Mouse (Mus musculus) left cerebral cortex, postnatal 14 days (tissue): ENCODE data around the gene Muc20. TPM values are rescaled to one million over a fixed set of nuclear protein-coding genes. Genes with fewer than 3 reads are reported as not detected.
A peak's percentile ranks its signal among the peaks of the same experiment; 100 is the strongest.

Source experiments
- DNase-seq, 2 experiments: peaks; one replicate each; pipeline ENCODE4 v3.0.0; 2021 to 2022; ENCODE audit warnings: low spot score in 2 of 2, mixed read lengths in 1 of 2
- intact Hi-C: fragments of 180-260 bp; cut with DNase I; formaldehyde crosslinking; loops from one replicate; pipeline ENCODE4 v1.15.1; 2025
- total RNA-seq, 2 experiments: library from RNA; stranded (reverse); gene quantifications; 2 replicates each; pipeline ENCODE4 v1.2.3; 2021

The Muc20 gene
- total RNA-seq, 2 experiments from 2014 or later: not detected

DNA sequence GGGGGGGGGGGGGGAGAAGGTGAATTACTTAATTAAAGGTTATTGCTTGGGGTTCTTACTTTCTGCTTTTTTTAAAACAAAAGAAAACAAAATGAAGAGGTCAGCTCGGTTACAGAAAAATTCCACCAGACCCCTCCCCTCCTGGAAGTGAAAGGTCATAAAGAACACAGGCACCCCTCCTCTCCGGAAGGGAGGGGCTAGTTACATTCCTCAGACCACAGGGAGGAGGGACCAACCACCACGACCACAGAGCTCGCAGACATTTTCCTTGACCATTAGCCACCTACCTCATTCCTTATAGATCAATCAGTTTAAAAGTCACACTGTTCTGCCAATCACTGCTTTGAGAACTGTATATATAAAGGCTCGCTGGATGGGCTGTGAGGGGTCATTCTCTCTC, 6.7 kb upstream of the Muc20 start:
- no peak for DNase-seq
- intact Hi-C loops: no loop called here

DNA sequence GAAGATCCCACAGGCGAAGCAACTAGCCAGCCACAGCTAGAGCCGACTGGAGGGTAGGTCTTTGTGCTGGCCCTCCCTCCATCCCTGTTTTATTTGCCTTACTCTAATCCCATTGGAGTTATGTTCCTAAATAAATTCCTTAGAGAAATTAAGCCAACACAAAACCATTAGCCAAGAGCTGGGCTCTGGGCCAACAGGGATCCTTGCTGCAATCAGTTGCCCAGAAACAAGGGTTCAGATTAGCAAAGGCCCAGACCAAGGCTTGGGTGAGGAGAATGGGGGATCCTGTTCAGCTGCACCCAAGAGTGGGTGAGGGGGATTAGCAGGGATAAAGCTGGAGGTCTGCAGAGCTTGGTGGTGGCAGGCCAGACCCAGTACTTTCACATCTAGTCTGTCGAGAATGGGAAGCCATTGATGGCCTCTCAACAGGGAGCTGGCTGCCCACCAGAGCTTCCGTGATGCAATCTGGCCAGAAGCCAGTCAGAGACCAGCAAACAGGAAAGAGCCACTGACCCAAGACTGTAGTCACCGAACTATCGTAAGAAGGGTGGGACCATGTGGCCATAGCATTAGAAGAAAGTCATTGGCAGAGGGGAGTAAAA, 6.1 kb upstream of the Muc20 start:
- intact Hi-C loops: no loop called here

DNA sequence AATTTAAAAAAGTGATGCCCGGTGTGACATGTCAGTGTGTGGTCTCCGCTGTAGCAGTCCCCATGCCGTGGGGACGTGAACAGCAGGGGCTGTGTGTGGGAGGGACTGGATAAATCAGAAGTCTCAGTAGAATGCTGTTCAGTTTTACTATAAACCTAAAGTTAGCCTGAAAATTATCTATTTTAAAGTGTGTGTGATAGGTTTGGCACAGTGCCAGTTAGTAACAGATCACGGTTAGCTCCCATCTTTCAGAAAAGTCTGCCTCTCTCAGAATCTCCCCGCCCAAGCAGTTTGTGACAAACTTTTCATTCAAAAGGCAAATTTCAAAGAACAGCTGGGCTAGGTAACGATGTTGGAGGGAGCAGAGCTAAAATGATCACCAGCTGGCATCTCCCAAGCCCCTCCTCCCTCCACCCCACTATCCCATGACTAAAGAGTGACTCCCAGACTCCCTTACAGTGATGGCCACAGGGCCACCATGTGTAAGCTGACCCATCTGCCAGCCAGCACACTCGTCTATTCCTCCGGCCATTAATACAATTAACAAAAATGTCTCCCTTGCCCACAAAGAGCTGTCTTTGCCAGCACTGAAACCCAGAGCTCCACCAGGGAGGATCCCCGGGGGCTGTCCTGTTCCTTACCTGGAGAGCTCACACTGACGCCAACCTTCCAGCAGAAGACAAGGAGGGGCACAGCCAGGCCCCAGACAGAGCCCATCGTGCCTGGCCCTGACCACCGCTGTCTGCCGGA, 384 bp downstream of the Muc20 start:
- intact Hi-C loops: loop anchor here (5.0 kb wide), 1 partner anchor 75 kb away; no protein-coding TSS in a partner anchor
- DNase-seq: peak in 1 of 2 experiments; percentile 31

More for the DNA sequence above, 6.1 kb upstream of the Muc20 start:
- DNase-seq: peak; percentile 49 to 62

DNA sequence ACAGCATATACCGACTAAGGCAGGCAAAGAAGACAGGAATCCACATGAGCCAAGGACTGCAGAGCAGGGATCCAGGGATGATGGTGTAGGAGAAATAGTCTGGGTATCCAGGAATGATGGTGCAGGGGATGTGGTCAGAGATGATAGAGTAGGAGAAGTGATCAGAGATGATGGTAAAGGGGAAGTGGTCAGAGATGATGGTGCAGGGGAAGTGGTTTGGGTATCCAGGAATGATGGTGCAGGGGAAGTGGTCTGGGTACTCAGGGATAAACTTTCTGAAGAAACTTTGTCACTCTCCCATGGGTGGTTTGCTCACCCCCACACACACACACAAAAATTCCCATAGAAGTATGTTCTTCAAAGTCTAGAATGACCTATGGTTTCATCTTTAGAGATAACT, 2.1 kb downstream of the Muc20 start:
- intact Hi-C loops: loop anchor here (5.0 kb wide), 1 partner anchor 73 kb away; no protein-coding TSS in a partner anchor

DNA sequence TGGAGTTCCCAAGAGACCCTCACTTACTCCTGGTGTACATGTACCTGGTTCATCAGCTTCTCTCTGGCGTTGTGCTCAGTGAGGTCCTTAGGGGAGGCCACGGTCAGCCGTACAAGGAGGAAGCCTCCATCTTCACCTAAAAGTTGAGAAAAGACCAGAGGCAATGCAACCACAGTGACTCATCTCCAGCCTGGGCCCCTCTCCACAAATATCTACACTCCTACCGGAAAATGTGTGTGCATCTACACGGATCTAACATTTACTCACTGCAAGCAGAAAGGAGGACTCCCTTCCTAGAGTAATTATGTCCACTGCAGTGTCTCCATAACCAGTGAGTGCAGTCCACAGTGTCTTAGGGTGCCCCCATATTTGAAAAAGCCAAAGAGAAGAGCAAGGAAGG, 7.2 kb downstream of the Muc20 start:
- DNase-seq: no peak
- intact Hi-C loops: no loop called here

More for the DNA sequence above, 2.1 kb downstream of the Muc20 start:
- no peak for DNase-seq

DNA sequence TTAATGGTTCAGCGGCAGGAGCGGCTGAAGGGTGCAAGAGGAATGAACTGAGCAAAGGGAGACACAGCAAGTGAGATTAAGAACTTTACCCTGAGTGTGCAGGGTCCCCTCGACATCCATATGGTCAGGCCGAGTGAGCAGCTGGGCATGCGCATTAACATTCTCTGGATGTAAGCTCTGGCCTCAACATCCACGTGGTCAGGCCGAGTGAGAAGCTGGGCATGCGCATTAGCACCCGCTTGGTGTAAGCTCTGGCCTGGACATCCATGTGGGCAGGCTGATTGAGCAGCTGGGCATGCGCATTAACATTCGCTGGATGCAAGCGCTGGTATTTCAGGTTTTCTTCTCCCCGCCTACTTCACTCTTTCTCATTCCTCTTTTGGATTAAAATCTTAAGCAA, 12.4 kb downstream of the Muc20 start:
- peak; percentile 48 to 64 for DNase-seq

DNA sequence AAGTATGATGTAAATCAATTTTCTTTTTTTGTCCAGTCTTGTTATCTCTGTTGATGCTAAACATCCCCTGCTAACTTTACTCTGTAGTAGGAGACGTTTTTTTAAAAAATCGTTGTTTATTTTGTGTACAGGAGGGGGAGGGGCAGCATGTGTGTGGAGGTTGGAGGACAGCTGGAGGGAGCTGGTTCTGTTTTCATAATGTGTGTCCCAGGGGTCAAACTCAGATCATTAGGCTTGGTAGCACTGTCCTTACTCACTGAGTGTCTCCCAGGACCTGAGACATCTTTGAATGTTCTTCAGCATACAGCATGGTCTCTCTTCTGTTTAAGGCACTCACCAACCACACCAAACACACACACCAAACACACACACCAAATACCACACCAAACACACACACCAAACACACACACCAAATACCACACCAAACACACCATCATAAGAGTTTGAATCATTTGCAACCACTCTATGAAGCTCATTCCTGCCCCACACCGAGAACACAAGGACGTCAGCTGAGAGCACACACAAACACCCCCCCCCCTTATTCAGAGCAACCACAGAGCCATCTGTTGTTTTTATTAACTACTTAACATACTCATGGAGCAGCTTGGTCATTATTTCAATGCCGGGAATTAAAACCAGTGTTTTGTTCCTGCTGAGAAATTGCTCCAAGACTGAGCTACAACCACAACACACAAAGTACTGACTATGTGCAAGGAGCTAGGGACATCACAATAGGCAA, 13.7 kb downstream of the Muc20 start:
- intact Hi-C loops: no loop called here
- no peak for DNase-seq

More for the DNA sequence above, 12.4 kb downstream of the Muc20 start:
- intact Hi-C loops: no loop called here

DNA sequence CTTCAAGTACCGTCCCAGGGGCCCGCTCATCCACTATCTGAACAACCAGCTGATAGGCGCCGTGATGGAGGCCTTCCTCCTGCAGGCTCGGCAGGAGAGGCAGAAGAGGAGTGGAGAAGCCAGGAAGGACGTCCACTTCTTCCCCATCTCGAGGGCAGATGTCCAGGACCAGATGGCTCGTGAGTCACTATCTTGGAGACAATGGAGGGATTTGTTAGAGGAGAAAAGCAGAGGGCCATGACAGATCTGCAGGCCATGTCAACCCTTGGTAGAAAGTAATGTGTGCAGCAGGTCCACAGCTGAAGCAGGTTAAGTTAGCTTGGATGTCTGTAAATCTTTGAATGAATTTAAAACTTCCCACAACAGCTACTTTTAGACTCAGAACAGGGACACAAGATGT, 18.3 kb downstream of the Muc20 start:
- intact Hi-C loops: no loop called here

DNA sequence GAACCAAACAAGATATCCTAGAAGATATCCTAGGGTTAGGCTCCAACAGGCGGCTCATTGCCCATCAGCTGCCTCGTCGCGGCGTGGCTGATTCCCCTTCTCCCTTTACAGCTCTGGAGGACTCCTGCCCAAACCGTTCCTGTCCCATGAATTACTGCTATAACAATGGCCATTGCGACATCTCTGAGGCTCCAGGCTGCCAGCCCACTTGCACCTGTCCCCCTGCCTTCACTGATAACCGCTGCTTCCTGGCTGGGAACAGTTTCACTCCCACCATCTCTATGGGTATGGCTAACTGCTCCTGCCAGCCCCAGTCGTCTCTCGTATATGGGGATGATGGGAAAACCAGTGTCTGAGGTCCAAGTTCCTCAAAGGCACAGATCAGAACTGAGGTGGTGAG, 20.6 kb downstream of the Muc20 start:
- DNase-seq: no peak
- intact Hi-C loops: no loop called here

More for the DNA sequence above, 18.3 kb downstream of the Muc20 start:
- DNase-seq: no peak

DNA sequence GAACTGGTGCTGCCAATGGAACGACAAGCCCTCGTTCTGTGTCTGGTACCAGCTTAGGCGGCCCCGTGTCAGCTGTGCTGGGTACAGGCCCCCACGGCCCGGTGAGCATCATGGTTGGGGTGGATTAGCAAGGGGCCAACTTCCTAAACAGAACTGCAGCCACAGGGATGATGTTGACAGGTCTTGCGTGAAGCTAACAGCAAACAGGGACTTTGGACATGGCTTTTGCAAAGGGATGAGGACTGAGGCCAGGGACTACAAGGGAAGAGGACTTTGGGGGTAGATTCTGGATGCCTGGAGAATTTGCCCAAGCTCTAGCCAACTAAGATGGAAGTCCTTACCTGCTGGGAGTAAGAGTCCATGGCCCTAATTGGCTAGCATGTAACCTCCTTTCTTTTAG, 30.3 kb downstream of the Muc20 start:
- intact Hi-C loops: no loop called here
- no peak for DNase-seq

DNA sequence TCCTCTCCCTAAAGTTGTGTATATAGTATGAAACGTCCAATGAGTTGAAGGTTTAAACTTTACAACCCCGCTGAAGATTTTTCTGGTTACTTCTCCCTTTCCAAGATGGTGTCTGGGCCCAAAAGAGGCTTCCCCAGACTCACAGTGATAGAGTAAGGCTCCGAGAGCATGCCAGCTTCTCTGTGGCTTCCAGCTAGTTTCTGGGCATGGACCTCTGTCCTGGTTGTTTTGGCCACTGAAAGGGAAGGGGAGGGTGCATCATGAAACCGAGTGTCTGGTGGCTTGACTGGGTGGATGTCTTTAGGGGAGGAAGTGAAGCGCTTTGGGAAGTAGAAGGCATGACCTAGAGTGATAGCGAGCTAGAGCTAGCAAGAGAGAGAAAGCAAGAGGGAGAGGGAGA, 32.3 kb downstream of the Muc20 start:
- DNase-seq: no peak
- intact Hi-C loops: no loop called here

DNA sequence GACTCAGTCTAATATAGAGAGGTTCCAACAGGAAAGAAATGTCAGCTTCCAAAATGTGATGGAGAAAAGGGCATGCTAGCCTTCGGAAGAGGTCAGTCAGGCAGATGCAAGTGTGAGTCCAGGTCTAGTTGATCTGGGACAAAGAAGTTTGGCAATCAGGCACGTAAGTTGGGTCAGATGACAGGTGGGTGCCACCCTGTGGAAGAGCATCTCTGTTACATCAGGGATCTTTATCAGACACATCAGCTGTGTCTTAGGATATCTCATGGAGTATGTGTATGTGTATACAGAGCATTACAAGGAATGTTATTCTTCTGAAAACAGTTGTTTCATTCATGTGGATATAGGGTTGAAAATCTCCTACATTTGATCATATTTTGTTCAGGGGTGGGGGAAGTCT, 32.7 kb downstream of the Muc20 start:
- intact Hi-C loops: no loop called here
- no peak for DNase-seq

DNA sequence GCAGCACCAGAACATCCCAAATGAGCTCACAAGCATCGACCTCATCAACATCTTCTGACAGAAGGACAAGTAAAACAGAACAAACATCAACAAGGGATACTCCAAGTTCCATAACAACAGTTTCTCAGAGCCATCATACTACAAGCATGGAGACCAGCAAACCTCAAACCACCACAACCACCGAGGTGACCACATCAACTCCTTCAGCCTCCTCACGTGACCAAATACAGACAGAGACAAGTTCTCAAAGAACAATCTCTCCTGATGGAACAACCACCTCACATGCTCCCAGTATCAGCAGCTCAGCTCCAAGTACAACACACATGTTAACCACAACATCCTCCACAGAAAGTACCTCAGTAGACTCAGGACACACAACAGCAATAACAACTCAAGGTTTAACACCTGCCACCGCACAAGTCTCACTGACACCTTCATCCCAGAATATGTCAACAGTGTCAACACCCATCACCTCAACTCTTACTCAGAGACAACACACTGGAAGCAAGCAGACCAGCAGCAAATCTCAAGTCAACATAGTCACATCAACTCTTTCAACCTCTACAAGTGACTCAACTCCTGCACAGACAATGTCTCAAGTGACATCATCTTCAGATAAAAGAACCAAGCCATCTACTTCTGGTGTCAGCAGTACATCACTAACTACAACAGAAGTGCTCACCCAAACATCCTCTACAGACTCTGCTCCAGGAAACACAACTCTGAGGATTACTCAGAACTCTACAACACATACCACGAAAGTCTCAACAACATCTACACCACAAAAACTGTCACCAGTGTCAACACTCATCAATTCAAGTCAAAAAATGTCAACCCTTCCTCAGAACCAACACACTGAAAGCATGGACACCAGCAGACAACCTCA, 46.8 kb downstream of the Muc20 start:
- no peak for DNase-seq
- intact Hi-C loops: no loop called here

DNA sequence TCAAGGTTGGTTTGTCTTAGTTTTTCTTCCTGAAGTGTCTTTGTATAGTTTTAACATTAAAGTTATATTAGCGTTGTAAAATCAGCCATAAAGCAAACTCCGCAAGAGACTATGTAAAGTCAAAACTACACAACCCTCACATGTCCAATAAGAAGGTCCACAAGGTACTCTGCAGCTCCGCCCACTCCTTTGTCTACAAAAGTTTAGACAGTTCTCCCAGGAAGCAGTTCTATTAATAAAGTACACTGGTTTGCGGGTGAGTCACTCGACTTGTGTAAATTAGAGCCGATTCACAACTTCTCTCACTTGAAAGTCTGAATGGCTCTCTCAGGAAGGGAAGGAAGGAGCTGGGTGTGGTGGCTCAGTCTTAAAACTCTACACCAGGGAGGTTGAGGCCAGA, 51.4 kb downstream of the Muc20 start:
- intact Hi-C loops: no loop called here

DNA sequence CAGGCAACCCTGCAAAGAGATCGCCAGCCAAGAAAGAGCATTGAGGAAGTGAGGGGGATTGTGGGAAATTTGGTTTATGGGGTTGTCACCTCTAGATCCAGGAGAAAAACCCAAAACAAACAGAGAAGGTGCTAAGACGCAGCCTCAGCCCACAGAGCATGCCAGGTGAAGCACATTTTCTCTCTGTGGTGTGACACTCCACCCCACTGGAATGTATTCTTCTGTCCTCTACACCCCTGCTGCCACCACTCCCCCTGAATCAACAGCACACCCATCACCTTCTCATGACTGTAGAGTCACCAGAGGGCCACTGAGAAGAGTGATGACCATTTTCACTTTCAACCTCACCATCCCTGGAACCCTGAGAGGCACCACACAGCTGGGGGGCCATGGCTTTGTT, 54.5 kb downstream of the Muc20 start:
- no peak for DNase-seq
- intact Hi-C loops: no loop called here

More for the DNA sequence above, 51.4 kb downstream of the Muc20 start:
- DNase-seq: no peak

DNA sequence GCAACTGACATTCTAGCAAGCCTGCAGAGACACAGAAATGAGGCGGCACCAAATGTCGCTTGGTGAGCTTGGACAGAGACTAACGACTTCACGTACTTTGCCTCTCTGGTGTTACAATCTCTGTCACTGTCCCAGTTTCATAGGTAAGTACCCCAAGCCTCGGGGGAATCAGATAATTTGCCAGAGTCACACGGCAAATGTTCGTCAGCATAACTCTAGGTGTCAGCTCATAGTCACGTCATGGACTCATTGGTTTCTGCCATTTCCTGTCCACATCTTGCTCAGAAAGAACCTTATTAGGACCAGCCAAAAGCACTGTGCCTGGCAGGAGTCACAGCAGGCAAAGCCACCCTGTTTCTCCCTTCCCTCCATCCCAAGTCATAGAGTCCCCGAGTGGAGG, 55.9 kb downstream of the Muc20 start:
- no peak for DNase-seq
- intact Hi-C loops: no loop called here

DNA sequence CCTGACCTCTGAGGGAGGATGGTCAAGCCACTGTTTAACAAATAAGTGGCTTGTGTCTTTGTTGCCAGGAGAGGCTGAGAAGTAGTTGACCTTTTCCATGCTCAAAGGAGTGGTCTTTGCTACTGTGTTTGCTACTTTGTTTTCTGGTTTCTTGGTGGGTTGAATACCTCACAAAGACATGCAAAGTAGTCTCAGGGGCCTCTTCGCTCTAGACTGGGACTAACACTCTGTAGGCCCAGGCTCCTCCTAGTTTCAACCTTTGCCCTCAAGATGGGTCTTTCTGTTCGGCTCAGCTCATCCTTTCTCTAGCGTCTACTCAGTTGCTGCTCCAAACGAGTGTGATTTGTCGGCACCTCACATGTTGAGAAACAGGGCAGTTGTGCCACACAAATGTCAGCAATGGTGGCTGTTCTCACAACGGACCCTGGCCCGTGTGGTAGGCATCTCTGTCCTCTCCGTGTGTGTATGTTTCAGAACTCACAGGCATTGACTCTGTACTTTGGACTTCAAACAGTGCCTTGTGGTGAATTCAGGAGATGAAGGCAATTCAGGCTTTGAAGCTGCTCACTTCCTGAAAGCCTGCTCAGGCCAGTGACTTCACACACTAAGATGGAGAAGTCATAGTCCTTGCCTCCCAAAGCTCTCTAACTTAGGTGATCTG, 57.1 kb downstream of the Muc20 start:
- no peak for DNase-seq
- intact Hi-C loops: no loop called here

DNA sequence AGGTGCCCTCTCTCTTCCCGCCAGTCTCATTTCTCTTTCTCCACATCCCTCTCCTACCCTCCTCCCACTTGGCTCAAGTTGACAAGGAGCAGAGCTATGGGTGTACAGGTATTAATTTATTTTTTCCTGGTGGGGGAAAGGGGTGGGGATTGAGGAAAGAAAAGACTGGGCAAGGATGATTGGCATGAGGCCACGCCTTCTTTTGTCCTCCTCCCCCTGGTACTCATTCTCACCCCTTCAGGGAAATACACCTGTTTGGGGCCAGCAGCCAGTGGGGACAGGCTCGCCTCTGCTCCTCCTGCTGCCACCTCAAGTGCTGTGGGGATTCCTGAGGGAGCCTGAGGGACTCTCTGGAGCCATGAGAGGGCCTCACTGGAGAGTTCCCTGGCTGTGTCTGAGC, 61.2 kb downstream of the Muc20 start:
- DNase-seq: no peak
- intact Hi-C loops: no loop called here

DNA sequence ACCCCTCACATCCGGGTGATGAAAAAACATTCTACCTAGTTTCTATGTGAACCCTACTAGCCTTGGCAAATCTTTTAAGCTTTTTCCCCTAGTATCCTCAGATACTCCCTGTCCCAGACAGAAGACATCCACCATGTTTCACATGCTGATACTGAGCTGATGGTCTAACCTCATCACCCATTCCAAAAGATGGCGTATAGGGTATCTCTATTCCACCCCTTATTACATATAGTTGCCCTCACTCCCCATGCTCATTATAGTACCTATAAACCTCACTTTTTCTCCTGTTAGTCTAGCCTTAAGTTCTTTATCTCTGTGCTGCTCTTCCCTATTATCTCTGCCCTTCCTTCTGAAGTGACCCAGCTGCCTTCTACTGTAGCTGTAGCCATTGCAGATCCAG, 61.6 kb downstream of the Muc20 start, which contains the start of gene Muc4:
Muc4 (plus strand) TSS at position 301 of the 400 bp plus-strand sequence.
- no peak for DNase-seq
- intact Hi-C loops: no loop called here
